Mouse (Mus musculus) C2C12 (cell line): ENCODE results near the gene Wfdc16.

Experiments
- CEBPB ChIP-seq: IDR thresholded peaks from one replicate; pipeline ENCODE4 v1.6.1; 2011; ENCODE audit warnings: low read depth, mild to moderate bottlenecking, control low read depth, moderate library complexity
- CTCF ChIP-seq: IDR thresholded peaks from one replicate; pipeline ENCODE4 v1.5.1; 2011; ENCODE audit not compliant: control insufficient read depth, insufficient read depth, insufficient read length
- MAX ChIP-seq: IDR thresholded peaks from one replicate; pipeline ENCODE4 v1.6.1; 2011; ENCODE audit warnings: mild to moderate bottlenecking, control low read depth
- MYOD1 ChIP-seq: IDR thresholded peaks from one replicate; pipeline ENCODE4 v1.6.1; 2011; ENCODE audit warnings: low read depth; ENCODE audit not compliant: control insufficient read depth, insufficient read length
- MYOG ChIP-seq: IDR thresholded peaks from one replicate; pipeline ENCODE4 v1.6.1; 2011; ENCODE audit not compliant: control insufficient read depth, insufficient read length; ENCODE audit errors: extremely low read depth

DNA sequence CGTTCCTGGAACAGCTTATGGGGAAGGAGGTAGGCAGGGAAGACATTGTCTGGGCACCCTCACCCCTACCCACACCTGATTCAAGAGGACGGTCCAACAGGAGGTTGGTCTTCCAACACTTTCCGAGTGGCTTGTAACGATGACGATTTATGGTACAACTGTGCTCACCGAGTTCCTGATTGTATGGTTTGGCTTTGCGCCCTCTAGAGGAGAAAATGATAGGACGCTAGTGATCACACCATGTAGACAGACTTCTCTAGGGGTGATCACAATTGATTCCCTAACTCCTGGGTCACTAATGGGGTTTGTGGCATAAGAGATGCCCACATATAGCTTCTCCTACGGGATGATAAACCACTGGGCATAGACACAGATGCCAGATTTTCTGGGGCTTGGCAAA lies 3.3 kb downstream of the Wfdc16 start:
- TF ChIP-seq CTCF (no peak), MYOD1 (no peak), MYOG (no peak), CEBPB (no peak), MAX (no peak)
